9 mouse cellular contexts compared by ENCODE assay signal in the genomic region with DNA sequence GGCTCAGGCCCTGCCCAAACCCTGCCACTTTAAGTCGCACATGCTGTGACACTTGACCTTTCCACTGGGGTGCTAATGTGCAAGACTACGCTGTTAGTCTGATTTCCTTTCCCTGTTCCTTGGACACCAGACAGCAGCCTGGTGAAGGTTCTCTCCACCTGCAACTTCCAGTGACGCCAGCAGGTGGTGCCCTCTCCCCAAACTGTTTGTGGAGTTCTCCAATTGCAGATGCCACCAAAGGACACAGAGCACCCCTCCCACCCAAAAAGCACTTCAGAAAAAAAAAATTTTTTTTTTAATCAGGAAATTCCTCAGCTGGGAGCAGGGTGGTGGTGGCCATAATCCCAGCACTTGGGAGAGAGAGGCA. TPM values are rescaled to one million over a fixed set of nuclear protein-coding genes. Genes with fewer than 3 reads are reported as not detected.
A peak's percentile ranks its signal among the peaks of the same experiment; 100 is the strongest.
DNase-seq lines count a peak whose midpoint lies in the region; ATAC-seq lines count a peak whose summit lies in the region.
"Had no signal": no experiment of that assay in that cellular context is flagged by ENCODE, and none has a peak within 500 bp of the region (broad histone marks: within the 10 kb centered on the region; RNA-seq: fewer than 3 reads in every experiment).

No protein-coding gene starts in this region.

- DNase-seq in ES-CJ7 (ENCODE audit: low read depth, low spot score) = peak; percentile 78
- peak; percentile 75 for DNase-seq in c-Kit-positive CD71-negative TER-119-negative erythroid progenitor cells, embryonic 14.5 days (ENCODE audit: low read depth)
- peak; percentile 91 for DNase-seq in layer of hippocampus, adult 11-12 months (ENCODE audit: low spot score)
- peak; percentile 94 for DNase-seq in retina, embryonic 14.5 days (ENCODE audit: low spot score)
- DNase-seq in thymus, postnatal 25 days = peak; percentile 86

- no peak for ATAC-seq in forebrain, embryonic 12.5 days (ENCODE audit: low FRiP score)
- no peak for ATAC-seq in heart, embryonic 16.5 days (replicated peaks; ENCODE audit: extremely low read depth, insufficient read depth, low FRiP score)
- peak; percentile 24; the same call in 1 of the 2 replicates for ATAC-seq in lung, embryonic 15.5 days (ENCODE audit: borderline replicate concordance, extremely low read depth, low FRiP score, low TSS enrichment)

- no peaks in the 10 kb centered on the region for H3K36me3 ChIP-seq in forebrain, embryonic 12.5 days (replicated peaks)
- H3K36me3 ChIP-seq in heart, embryonic 16.5 days (ENCODE audit: control insufficient read depth, insufficient read depth) = no peaks in the 10 kb centered on the region
- H3K36me3 ChIP-seq in lung, embryonic 15.5 days = no peaks in the 10 kb centered on the region
- H3K36me3 ChIP-seq: liver, embryonic 15.5 days had no signal

- no peaks in the 10 kb centered on the region for H3K9me3 ChIP-seq in forebrain, embryonic 12.5 days
- H3K9me3 ChIP-seq in heart, embryonic 16.5 days (replicated peaks; ENCODE audit: control insufficient read depth, low read length) = no peaks in the 10 kb centered on the region
- no peaks in the 10 kb centered on the region for H3K9me3 ChIP-seq in lung, embryonic 15.5 days
- H3K9me3 ChIP-seq: liver, embryonic 15.5 days had no signal

- H3K27ac ChIP-seq in forebrain, embryonic 12.5 days = 0 out of 2 replicates have a peak overlapping the region, but pooled peaks have one; percentile 9
- H3K27ac ChIP-seq in heart, embryonic 16.5 days (ENCODE audit: low read length) = peak overlapping the region; percentile 46
- H3K27ac ChIP-seq in lung, embryonic 15.5 days = peak overlapping the region; percentile 54; the same call in 1 of the 2 replicates
- H3K27ac ChIP-seq: liver, embryonic 15.5 days had no signal

- H3K4me1 ChIP-seq in forebrain, embryonic 12.5 days = peaks cover 45% of the 10 kb centered on the region
- peaks cover 37% of the 10 kb centered on the region for H3K4me1 ChIP-seq in heart, embryonic 16.5 days (ENCODE audit: control insufficient read depth, insufficient read depth, low read length)
- peaks cover 55% of the 10 kb centered on the region for H3K4me1 ChIP-seq in lung, embryonic 15.5 days
- H3K4me1 ChIP-seq: liver, embryonic 15.5 days had no signal

- no peak overlapping the region for H3K9ac ChIP-seq in forebrain, embryonic 12.5 days
- peak overlapping the region; percentile 25; the same call in 1 of the 2 replicates for H3K9ac ChIP-seq in heart, embryonic 16.5 days (ENCODE audit: low read length)
- H3K9ac ChIP-seq in lung, embryonic 15.5 days = no peak overlapping the region
- H3K9ac ChIP-seq: liver, embryonic 15.5 days had no signal

- H3K4me3 ChIP-seq in forebrain, embryonic 12.5 days (replicated peaks) = no peak overlapping the region
- no peak overlapping the region for H3K4me3 ChIP-seq in heart, embryonic 16.5 days (ENCODE audit: low read length)
- no peak overlapping the region for H3K4me3 ChIP-seq in lung, embryonic 15.5 days
- H3K4me3 ChIP-seq: liver, embryonic 15.5 days had no signal

- H3K27me3 ChIP-seq in forebrain, embryonic 12.5 days = peaks cover 7% of the 10 kb centered on the region; the same call in 1 of the 2 replicates
- H3K27me3 ChIP-seq in heart, embryonic 16.5 days (ENCODE audit: control insufficient read depth, insufficient read depth, low read length) = no peaks in the 10 kb centered on the region
- no peaks in the 10 kb centered on the region for H3K27me3 ChIP-seq in lung, embryonic 15.5 days

- 1% methylated on average over 3 of the region's 3 CpGs for WGBS in forebrain, embryonic 12.5 days
- 0% methylated on average over 3 of the region's 3 CpGs for WGBS in heart, embryonic 16.5 days
- WGBS in lung, embryonic 15.5 days = 0% methylated on average over 3 of the region's 3 CpGs

- no peak overlapping the region for H3K4me2 ChIP-seq in forebrain, embryonic 12.5 days
- H3K4me2 ChIP-seq in heart, embryonic 16.5 days (ENCODE audit: low read depth, low read length) = no peak overlapping the region
- 0 out of 2 replicates have a peak overlapping the region, but pooled peaks have one; percentile 3 for H3K4me2 ChIP-seq in lung, embryonic 15.5 days
- H3K4me2 ChIP-seq: liver, embryonic 15.5 days had no signal

RNA-seq across cellular contexts. Expression of a gene that starts 6.4 kb away (rescaled TPM):
- polyA plus RNA-seq in forebrain, embryonic 12.5 days (2016; fragmentation: Nextera tagmentation; extraction: Ambion mirVana) = 0.34 and 0.45 TPM in 2 replicates
- polyA plus RNA-seq in heart, embryonic 16.5 days (2015; fragmentation: Nextera tagmentation; extraction: Ambion mirVana) = 0.10 and 0.13 TPM in 2 replicates
- 0.31 and 0.34 TPM in 2 replicates for polyA plus RNA-seq in lung, embryonic 15.5 days (2015; fragmentation: Nextera tagmentation; extraction: Ambion mirVana)

RNA-seq across cellular contexts. Expression of a gene that starts 14.5 kb away (rescaled TPM):
- polyA plus RNA-seq in forebrain, embryonic 12.5 days (2016; fragmentation: Nextera tagmentation; extraction: Ambion mirVana) = 102 and 108 TPM in 2 replicates
- 102 and 104 TPM in 2 replicates for polyA plus RNA-seq in heart, embryonic 16.5 days (2015; fragmentation: Nextera tagmentation; extraction: Ambion mirVana)
- 54.6 and 55.3 TPM in 2 replicates for polyA plus RNA-seq in lung, embryonic 15.5 days (2015; fragmentation: Nextera tagmentation; extraction: Ambion mirVana)

RNA-seq across cellular contexts. Expression of a gene that starts 51.1 kb away (rescaled TPM):
- 34.5 and 36.3 TPM in 2 replicates for polyA plus RNA-seq in forebrain, embryonic 12.5 days (2016; fragmentation: Nextera tagmentation; extraction: Ambion mirVana)
- 23.1 and 24.9 TPM in 2 replicates for polyA plus RNA-seq in heart, embryonic 16.5 days (2015; fragmentation: Nextera tagmentation; extraction: Ambion mirVana)
- 25.5 and 27.3 TPM in 2 replicates for polyA plus RNA-seq in lung, embryonic 15.5 days (2015; fragmentation: Nextera tagmentation; extraction: Ambion mirVana)

RNA-seq across cellular contexts. Expression of a gene that starts 59.9 kb away (rescaled TPM):
- polyA plus RNA-seq in forebrain, embryonic 12.5 days (2016; fragmentation: Nextera tagmentation; extraction: Ambion mirVana) = 1.3 TPM in 2 replicates
- polyA plus RNA-seq in heart, embryonic 16.5 days (2015; fragmentation: Nextera tagmentation; extraction: Ambion mirVana) = 1.0 and 1.2 TPM in 2 replicates
- polyA plus RNA-seq in lung, embryonic 15.5 days (2015; fragmentation: Nextera tagmentation; extraction: Ambion mirVana) = 1.7 and 3.0 TPM in 2 replicates
